Mouse (Mus musculus): Measurements from ENCODE around the gene Cdk14. TPM values are rescaled to one million over a fixed set of nuclear protein-coding genes. Genes with fewer than 3 reads are reported as not detected.

Cdk14 gene
- total RNA-seq, 1 experiment: 3.5 TPM

DNA sequence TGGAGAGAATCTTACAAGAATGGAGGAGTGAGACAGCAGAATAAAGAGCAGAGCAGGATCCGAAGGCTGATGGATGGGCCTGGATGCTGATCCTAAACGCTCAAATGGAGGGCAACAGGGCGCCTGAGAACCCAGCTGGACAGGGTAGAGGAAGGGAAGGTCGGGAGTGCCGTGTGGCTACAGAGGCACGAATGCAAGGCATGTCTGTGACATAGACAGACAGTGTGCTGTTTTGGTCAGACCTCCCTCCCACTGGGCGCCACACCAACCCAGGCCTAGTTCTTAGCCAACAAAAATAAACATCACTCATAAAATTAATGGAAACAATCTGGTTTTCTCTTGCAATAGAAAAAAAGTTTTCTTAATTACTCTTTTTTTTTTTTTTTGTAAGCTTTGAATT lies 594.2 kb downstream of the Cdk14 start:
- DNase-seq (ENCODE audit: low read depth, low spot score): no peak
- Histone ChIP-seq H3K36me3 (ENCODE audit: control insufficient read depth, insufficient read depth, low read length, poor library complexity, severe bottlenecking) (no peaks in the 10 kb centered on the region), H3K27ac (ENCODE audit: insufficient read depth, low read depth, low read length, poor library complexity, severe bottlenecking) (no peak overlapping the region), H3K9me3 (ENCODE audit: control insufficient read depth, insufficient read depth, low read depth, low read length) (no peaks in the 10 kb centered on the region), H3K4me3 (ENCODE audit: insufficient read depth in 1 of 2, low read depth in 1 of 2, low read length in 2 of 2, poor library complexity in 1 of 2, severe bottlenecking in 1 of 2) (no peak overlapping the region), H3K9ac (ENCODE audit: insufficient read depth, low read depth, low read length, poor library complexity, severe bottlenecking) (no peak overlapping the region), H3K4me1 (ENCODE audit: control insufficient read depth in 2 of 2, insufficient read depth in 2 of 2, low read length in 2 of 2, poor library complexity in 1 of 2) (no peaks in the 10 kb centered on the region)
- TF ChIP-seq MAFK (IDR thresholded peaks at IDR 0.05; ENCODE audit: insufficient read depth, low read depth, low read length) (no peak), CHD2 (IDR thresholded peaks at IDR 0.05; ENCODE audit: low read depth, low read length) (no peak), ZC3H11A (IDR thresholded peaks at IDR 0.05; ENCODE audit: borderline replicate concordance, low read depth, low read length) (no peak), ZNF384 (IDR thresholded peaks at IDR 0.05; ENCODE audit: low read depth, low read length) (no peak), HCFC1 (IDR thresholded peaks at IDR 0.05; ENCODE audit: borderline replicate concordance, insufficient read depth, low read length) (no peak)
- in situ Hi-C loops (cut with MboI; ENCODE audit: low sequenced_read_pairs in 2 of 2, unreplicated experiment in 2 of 2): no loop called here

DNA sequence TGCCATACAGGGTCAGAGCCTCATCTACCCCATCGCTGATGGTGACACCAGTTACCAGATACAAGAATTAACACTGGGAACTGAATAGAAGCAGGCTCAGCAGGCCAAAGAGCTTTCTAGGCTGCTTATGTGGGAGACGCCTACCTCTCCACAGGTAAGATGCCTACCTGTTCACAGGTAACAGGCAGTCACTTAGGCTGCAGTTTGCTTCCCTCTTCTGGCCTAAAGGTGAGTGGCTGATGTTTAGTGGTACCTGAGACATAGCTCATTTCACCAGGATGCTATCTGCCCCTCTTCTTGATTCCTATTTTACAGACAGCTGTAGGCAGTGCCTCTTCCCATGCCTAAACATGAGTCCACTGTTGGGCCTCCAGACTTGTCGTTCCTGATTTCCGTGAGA lies 595.0 kb downstream of the Cdk14 start:
- no peak overlapping the region for H3K9ac ChIP-seq (ENCODE audit: insufficient read depth, low read depth, low read length, poor library complexity, severe bottlenecking)
- H3K4me3 ChIP-seq (ENCODE audit: insufficient read depth in 1 of 2, low read depth in 1 of 2, low read length in 2 of 2, poor library complexity in 1 of 2, severe bottlenecking in 1 of 2): no peak overlapping the region
- no peaks in the 10 kb centered on the region for H3K36me3 ChIP-seq (ENCODE audit: control insufficient read depth, insufficient read depth, low read length, poor library complexity, severe bottlenecking)
- TF ChIP-seq CHD2 (IDR thresholded peaks at IDR 0.05; ENCODE audit: low read depth, low read length): no peak
- no peak for TF ChIP-seq ZC3H11A (IDR thresholded peaks at IDR 0.05; ENCODE audit: borderline replicate concordance, low read depth, low read length)
- no peak for TF ChIP-seq HCFC1 (IDR thresholded peaks at IDR 0.05; ENCODE audit: borderline replicate concordance, insufficient read depth, low read length)
- TF ChIP-seq ZNF384 (IDR thresholded peaks at IDR 0.05; ENCODE audit: low read depth, low read length): no peak
- no peak for TF ChIP-seq MAFK (IDR thresholded peaks at IDR 0.05; ENCODE audit: insufficient read depth, low read depth, low read length)
- in situ Hi-C loops (cut with MboI; ENCODE audit: low sequenced_read_pairs in 2 of 2, unreplicated experiment in 2 of 2): no loop called here
- no peaks in the 10 kb centered on the region for H3K4me1 ChIP-seq (ENCODE audit: control insufficient read depth in 2 of 2, insufficient read depth in 2 of 2, low read length in 2 of 2, poor library complexity in 1 of 2)
- no peaks in the 10 kb centered on the region for H3K9me3 ChIP-seq (ENCODE audit: control insufficient read depth, insufficient read depth, low read depth, low read length)
- H3K27ac ChIP-seq (ENCODE audit: insufficient read depth, low read depth, low read length, poor library complexity, severe bottlenecking): no peak overlapping the region
- DNase-seq (ENCODE audit: low read depth, low spot score): no peak

DNA sequence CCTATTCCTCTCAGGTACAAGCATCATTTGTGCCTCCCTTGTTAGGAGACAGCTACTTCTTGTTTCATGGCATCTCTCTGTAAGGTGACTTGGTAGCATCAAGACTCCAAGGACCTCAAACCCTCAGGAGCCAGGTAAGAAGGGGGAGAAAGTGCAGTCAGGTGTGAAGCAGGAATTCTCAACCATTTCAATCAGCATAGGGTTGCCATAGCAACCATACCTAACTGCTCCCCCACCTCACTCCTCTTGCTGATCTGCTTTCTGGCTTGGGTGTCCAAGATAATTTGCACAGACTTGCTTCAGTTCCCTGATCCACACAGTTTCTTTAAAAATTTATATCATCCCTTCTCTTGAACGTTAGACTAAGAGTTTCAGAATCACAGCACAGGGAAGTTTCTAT lies 595.9 kb downstream of the Cdk14 start:
- in situ Hi-C loops (cut with MboI; ENCODE audit: low sequenced_read_pairs in 2 of 2, unreplicated experiment in 2 of 2): no loop called here
- H3K36me3 ChIP-seq (ENCODE audit: control insufficient read depth, insufficient read depth, low read length, poor library complexity, severe bottlenecking): no peaks in the 10 kb centered on the region

DNA sequence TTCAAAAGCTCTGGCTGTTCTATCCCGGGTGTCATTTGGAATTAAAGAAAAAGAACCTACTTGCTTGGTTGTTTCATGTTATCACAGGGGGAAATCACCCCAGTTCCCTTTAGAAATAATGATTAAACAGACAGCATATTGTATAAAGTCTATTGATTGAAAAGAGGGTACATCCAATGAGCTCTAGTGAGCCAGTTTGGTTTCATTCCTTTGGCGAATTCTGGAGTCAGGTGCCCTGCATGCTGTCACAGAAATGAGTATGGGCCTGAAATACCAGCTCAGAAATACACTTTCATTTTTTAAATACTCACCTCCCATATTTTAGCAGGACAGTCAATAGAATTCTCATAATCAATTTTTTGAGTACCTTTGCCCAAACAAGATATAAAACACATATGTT lies 598.1 kb downstream of the Cdk14 start:
- Histone ChIP-seq H3K4me1 (ENCODE audit: control insufficient read depth in 2 of 2, insufficient read depth in 2 of 2, low read length in 2 of 2, poor library complexity in 1 of 2) (no peaks in the 10 kb centered on the region), H3K36me3 (ENCODE audit: control insufficient read depth, insufficient read depth, low read length, poor library complexity, severe bottlenecking) (no peaks in the 10 kb centered on the region), H3K4me3 (ENCODE audit: insufficient read depth in 1 of 2, low read depth in 1 of 2, low read length in 2 of 2, poor library complexity in 1 of 2, severe bottlenecking in 1 of 2) (no peak overlapping the region), H3K9me3 (ENCODE audit: control insufficient read depth, insufficient read depth, low read depth, low read length) (no peaks in the 10 kb centered on the region), H3K27ac (ENCODE audit: insufficient read depth, low read depth, low read length, poor library complexity, severe bottlenecking) (no peak overlapping the region), H3K9ac (ENCODE audit: insufficient read depth, low read depth, low read length, poor library complexity, severe bottlenecking) (no peak overlapping the region)
- TF ChIP-seq ZC3H11A (IDR thresholded peaks at IDR 0.05; ENCODE audit: borderline replicate concordance, low read depth, low read length) (no peak), HCFC1 (IDR thresholded peaks at IDR 0.05; ENCODE audit: borderline replicate concordance, insufficient read depth, low read length) (no peak), MAFK (IDR thresholded peaks at IDR 0.05; ENCODE audit: insufficient read depth, low read depth, low read length) (no peak), CHD2 (IDR thresholded peaks at IDR 0.05; ENCODE audit: low read depth, low read length) (no peak), ZNF384 (IDR thresholded peaks at IDR 0.05; ENCODE audit: low read depth, low read length) (no peak)
- DNase-seq (ENCODE audit: low read depth, low spot score): no peak
- in situ Hi-C loops (cut with MboI; ENCODE audit: low sequenced_read_pairs in 2 of 2, unreplicated experiment in 2 of 2): no loop called here

More for the DNA sequence above, 595.9 kb downstream of the Cdk14 start:
- Histone ChIP-seq H3K9me3 (ENCODE audit: control insufficient read depth, insufficient read depth, low read depth, low read length) (no peaks in the 10 kb centered on the region), H3K4me1 (ENCODE audit: control insufficient read depth in 2 of 2, insufficient read depth in 2 of 2, low read length in 2 of 2, poor library complexity in 1 of 2) (no peaks in the 10 kb centered on the region), H3K9ac (ENCODE audit: insufficient read depth, low read depth, low read length, poor library complexity, severe bottlenecking) (no peak overlapping the region), H3K27ac (ENCODE audit: insufficient read depth, low read depth, low read length, poor library complexity, severe bottlenecking) (no peak overlapping the region), H3K4me3 (ENCODE audit: insufficient read depth in 1 of 2, low read depth in 1 of 2, low read length in 2 of 2, poor library complexity in 1 of 2, severe bottlenecking in 1 of 2) (no peak overlapping the region)
- DNase-seq (ENCODE audit: low read depth, low spot score): no peak
- TF ChIP-seq ZC3H11A (IDR thresholded peaks at IDR 0.05; ENCODE audit: borderline replicate concordance, low read depth, low read length): no peak
- no peak for TF ChIP-seq MAFK (IDR thresholded peaks at IDR 0.05; ENCODE audit: insufficient read depth, low read depth, low read length)
- no peak for TF ChIP-seq HCFC1 (IDR thresholded peaks at IDR 0.05; ENCODE audit: borderline replicate concordance, insufficient read depth, low read length)
- no peak for TF ChIP-seq ZNF384 (IDR thresholded peaks at IDR 0.05; ENCODE audit: low read depth, low read length)
- no peak for TF ChIP-seq CHD2 (IDR thresholded peaks at IDR 0.05; ENCODE audit: low read depth, low read length)

DNA sequence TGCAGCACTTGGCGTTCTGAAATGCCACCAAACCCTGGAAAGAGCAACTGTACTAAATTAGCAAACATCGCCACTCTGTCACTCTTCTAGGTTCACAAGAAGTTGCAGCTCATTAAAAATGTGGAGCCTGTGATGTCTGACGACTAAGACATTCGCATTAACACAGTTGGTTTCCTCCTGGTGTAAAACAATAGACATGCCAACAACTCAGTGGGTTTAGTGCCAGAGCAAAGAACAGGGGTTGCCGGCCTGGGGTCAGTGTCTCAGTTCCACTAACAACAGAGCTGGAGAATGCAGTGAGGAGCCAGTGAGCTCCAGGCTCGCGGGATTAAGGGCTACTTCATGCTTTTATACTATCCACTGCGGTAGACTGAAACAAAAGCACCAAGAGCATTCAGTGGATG lies 598.7 kb downstream of the Cdk14 start:
- Histone ChIP-seq H3K4me1 (ENCODE audit: control insufficient read depth in 2 of 2, insufficient read depth in 2 of 2, low read length in 2 of 2, poor library complexity in 1 of 2) (no peaks in the 10 kb centered on the region), H3K4me3 (ENCODE audit: insufficient read depth in 1 of 2, low read depth in 1 of 2, low read length in 2 of 2, poor library complexity in 1 of 2, severe bottlenecking in 1 of 2) (no peak overlapping the region), H3K9me3 (ENCODE audit: control insufficient read depth, insufficient read depth, low read depth, low read length) (no peaks in the 10 kb centered on the region), H3K27ac (ENCODE audit: insufficient read depth, low read depth, low read length, poor library complexity, severe bottlenecking) (no peak overlapping the region), H3K36me3 (ENCODE audit: control insufficient read depth, insufficient read depth, low read length, poor library complexity, severe bottlenecking) (no peaks in the 10 kb centered on the region), H3K9ac (ENCODE audit: insufficient read depth, low read depth, low read length, poor library complexity, severe bottlenecking) (no peak overlapping the region)
- in situ Hi-C loops (cut with MboI; ENCODE audit: low sequenced_read_pairs in 2 of 2, unreplicated experiment in 2 of 2): no loop called here
- DNase-seq (ENCODE audit: low read depth, low spot score): no peak
- no peak for TF ChIP-seq ZNF384 (IDR thresholded peaks at IDR 0.05; ENCODE audit: low read depth, low read length)
- TF ChIP-seq HCFC1 (IDR thresholded peaks at IDR 0.05; ENCODE audit: borderline replicate concordance, insufficient read depth, low read length): no peak
- TF ChIP-seq MAFK (IDR thresholded peaks at IDR 0.05; ENCODE audit: insufficient read depth, low read depth, low read length): no peak
- TF ChIP-seq CHD2 (IDR thresholded peaks at IDR 0.05; ENCODE audit: low read depth, low read length): no peak

Data from ES-E14 (cell line).